12 mouse cellular contexts compared by ENCODE assay signal in the genomic region with DNA sequence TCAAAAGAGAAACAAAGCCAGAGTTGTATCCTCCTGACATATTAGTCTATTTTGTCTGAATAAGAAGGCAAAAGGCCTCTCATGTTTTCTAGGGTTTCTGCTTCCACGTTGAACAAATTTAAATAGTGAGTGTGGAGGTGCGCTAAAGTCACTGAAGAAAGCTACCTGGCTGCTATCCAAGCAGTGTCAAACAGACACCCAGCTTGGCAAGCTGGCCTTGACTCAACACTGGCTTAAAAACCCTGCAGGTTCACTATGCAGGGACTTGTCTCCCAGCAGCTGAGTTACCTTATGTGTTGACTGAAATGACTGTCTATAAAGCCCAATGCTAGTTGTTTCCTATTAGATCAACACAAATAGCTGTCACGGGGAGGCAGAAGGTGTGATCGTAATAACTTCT.
"Had no signal": no experiment of that assay in that cellular context is flagged by ENCODE, and none has a peak within 500 bp of the region (broad histone marks: within the 10 kb centered on the region; RNA-seq: fewer than 3 reads in every experiment).

No protein-coding gene starts in this region.

- H3K4me2 ChIP-seq: limb, embryonic 12.5 days; neural tube, embryonic 15.5 days had no signal

- H3K36me3 ChIP-seq: limb, embryonic 12.5 days; neural tube, embryonic 15.5 days had no signal

- DNase-seq: kidney, postnatal 25 days; lung, adult 18-20 months; lung, postnatal 36 days; midbrain, embryonic 14.5 days; right cerebral cortex, adult 18-20 months; right cerebral cortex, postnatal 25 days; thymus, postnatal 36 days had no signal

- H3K9me3 ChIP-seq: limb, embryonic 12.5 days; neural tube, embryonic 15.5 days had no signal

- H3K4me1 ChIP-seq: limb, embryonic 12.5 days had no signal

- H3K27ac ChIP-seq: limb, embryonic 12.5 days; liver, embryonic 14.5 days; neural tube, embryonic 15.5 days had no signal

- H3K27me3 ChIP-seq: limb, embryonic 12.5 days; neural tube, embryonic 15.5 days had no signal

- H3K4me3 ChIP-seq: limb, embryonic 12.5 days; myocyte; neural tube, embryonic 15.5 days had no signal

- ATAC-seq: lung, postnatal 0 days had no signal

- H3K9ac ChIP-seq: limb, embryonic 12.5 days; liver, embryonic 14.5 days; neural tube, embryonic 15.5 days had no signal
